Mouse (Mus musculus): ENCODE data around the gene Rhox4e.
"Not testable (repeated sequence)": the region's sequence is repeated elsewhere in the genome, so short reads cannot be mapped to it uniquely, and the experiment has no call there.

DNA sequence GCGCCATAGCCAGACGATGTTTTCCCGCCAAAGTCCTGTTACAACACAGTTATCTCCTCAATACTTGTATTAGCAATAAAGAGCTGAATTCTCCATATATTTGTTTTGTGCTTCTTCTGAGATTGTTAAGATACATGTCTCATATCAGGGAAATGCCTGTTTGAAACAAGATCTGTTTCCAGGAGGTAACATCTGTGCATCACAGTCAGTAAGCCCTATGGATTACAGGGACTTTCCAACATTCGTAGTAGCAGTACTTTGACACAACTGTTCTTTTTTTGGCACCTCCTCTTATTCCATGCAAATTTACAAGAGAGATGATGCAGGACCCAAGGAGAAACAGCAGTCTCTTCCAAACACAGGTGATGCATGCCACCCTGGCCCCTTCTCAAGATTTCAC is 15.5 kb upstream of the Rhox4e start, which contains the start of gene Rhox3e:
- TF ChIP-seq EP300 (IDR thresholded peaks at IDR 0.05; ENCODE audit: insufficient read depth, low read depth, low read length); POLR2A (IDR thresholded peaks at IDR 0.05; ENCODE audit: insufficient read depth, low read length): not testable (repeated sequence)

Data from ES-Bruce4 (cell line).